Mouse (Mus musculus) heart, adult 18-20 months (tissue): ENCODE data around the gene Kctd2. TPM values are rescaled to one million over a fixed set of nuclear protein-coding genes. Genes with fewer than 3 reads are reported as not detected.

Source experiments
- DNase-seq, 2 experiments: peaks; one replicate each; pipeline ENCODE4 v3.0.0; 2021 to 2022; ENCODE audit warnings: mixed read lengths in 1 of 2
- total RNA-seq, 2 experiments: library from RNA; stranded (reverse); gene quantifications; 2 replicates each; pipeline ENCODE4 v1.2.3; 2021

Gene Kctd2
- total RNA-seq, 2 experiments from 2014 or later: 30.1 to 31.0 TPM

DNA sequence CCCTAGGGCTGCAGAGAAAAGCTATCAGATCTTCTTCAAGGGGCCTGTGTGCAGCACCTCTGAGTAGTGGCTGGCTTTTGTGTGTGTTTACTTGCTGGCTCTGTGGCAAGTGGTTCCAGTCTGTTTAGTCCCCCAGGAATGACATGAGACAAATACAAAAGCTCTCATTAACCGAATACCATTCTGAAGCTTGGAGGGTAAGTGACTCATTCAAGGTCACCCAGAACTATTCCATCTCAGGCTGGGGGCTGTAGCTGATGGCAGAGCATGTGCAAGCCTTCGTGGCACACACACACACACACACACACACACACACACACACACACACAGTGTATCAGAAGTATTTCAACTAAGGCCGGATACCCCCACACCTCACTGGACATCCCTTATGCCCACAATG is 19.8 kb upstream of the Kctd2 start:
- DNase-seq: no peak

DNA sequence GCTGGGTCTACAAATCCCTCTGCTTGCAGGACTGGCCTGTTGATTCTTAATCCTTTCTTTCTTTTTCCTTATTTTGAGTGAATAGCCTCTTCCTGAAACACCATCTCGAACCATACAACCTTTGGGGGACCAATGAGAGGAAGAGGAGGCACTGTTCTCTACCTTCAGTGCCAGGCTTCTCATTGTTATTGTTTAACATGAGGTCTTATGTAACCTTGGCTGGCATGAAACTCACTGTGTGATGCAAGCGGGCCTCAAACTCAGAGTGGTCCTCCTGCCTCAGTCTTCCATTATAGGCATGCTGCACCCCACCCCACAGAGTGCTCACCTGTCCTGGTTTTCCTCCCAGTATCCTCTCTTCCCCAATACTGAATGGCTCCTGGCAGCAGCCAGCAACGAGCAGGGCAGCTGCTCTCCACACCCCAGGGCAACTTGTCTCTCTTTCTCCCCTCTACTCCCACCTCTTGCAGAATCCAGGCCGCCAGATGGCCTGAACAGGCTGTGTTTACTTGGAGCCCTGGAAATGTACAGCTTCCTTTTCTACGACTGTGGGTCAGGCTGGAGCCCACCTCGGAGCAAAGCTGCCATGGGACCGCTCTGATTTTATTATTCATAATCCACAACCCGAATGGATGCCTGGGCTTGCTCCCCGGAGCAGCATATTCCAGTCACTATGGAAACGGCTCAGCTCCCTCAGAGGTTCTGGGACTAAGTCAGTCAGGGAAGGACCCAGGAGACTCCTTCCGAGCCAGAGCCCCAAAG is 19.1 kb upstream of the Kctd2 start:
- no peak for DNase-seq

DNA sequence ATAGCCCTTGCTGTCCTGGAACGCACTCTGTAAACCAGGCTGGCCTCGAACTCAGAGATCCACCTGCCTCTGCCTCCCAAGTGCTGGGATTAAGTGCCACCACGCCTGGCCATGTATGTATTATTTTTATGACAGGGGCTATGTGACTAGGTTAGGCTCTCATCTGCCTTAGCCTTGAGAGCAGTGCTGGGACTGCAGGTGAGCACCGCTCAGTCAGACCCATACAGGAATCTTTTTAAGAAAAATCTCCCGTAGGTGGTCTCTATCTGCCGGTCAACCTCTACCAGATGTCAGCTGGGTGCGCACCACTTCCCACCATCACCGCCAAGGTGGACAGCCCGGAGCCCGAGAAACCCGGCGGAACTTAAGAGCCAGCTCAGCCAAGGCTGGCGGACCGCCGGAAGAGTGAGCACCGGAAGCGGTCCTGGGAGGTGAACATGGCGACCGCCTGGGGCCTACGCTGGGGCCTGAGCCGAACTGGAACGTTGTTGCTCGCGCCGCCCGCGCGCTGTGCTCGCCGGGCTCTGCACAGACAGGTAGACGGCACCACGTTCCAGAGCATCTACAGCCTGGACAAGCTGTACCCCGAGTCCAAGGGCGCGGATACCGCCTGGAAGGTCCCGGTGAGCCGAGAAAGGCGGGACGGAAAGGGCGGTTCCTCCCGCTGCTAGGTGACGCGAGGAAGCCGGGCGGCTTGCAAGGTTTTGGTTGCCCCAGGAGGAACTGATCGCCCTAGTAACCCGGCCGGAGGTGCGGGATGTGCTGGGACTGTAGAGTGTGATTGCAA is 16.4 kb upstream of the Kctd2 start, which contains the start of gene Mrpl58:
Mrpl58 (plus strand) TSS at position 415 of the 787 bp plus-strand sequence.
- DNase-seq: peak; percentile 90 to 94

DNA sequence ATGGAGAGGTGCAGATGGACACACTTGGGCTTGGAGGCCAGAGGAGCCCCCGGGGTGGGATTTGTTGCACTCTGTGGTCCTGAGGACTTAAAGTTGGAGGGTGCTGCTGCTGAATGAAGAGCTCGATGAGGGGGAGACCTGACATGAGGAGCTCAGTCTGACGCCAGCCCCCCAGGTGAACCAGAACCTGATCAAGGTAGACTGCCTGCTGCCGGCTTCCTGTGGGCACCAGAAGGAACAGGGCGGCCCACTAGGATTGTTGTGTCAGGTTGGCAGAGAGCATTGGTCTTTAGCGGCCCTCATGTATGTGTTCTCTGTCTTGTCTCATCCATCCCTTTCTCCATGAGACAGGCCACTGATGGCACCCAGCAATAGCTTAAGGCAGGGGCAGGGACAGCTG is 14.2 kb upstream of the Kctd2 start:
- no peak for DNase-seq

DNA sequence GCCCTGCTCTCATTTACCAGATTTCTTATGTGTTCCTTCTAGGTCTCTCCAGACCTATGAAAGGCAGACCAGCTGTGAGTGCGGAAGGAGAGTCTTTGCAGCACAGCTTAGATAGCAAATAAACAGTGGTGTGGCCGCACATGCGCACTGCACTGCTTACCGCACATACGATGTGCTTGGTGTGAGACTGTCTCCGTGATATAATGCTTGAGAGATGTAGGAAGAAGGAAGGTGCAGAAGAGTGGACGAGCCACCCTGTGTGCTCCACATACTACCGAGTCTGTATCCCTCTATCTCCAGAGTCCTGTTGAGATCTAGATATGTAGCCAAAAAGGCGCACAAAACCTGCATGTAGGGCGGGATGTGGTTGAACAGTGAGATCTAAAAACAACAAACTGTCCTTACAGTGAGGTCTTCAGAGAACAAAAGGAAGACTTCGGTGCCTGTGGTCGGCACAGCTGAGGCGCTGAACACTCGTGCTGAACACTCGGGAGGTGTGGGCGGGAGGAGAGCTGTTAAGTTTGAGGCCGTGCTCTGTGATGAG is 13.0 kb upstream of the Kctd2 start:
- no peak for DNase-seq

DNA sequence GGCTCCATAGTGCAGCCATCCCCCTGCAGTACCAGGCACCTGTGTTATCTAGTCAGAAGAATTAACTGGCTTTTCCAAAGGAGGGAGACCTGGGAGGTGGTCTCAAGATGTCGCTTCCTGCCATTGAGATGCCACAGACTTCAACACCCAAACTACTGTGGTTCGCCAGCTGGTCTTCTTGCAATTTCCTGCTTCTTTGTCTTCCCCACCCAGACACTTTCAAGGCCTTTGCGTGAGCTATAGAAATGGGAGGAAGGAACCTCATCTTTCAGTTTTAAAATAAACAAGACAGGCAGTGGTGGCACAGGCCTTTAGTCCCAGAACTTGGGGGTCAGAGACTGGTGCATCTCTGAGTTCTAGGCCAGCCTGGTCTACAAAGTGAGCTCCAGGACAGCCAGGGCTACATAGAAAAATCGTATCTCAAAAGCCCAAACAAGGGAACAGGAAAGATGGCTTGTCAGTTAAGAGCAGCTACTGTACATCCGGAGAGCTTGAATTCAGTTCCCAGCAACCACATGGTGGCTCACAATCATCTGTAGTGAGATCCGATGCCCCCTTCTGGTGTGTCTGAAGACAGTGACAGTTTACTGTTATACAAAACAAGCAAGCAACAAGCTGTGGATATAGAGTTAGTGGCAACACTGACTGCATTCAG is 11.5 kb upstream of the Kctd2 start:
- DNase-seq: no peak

DNA sequence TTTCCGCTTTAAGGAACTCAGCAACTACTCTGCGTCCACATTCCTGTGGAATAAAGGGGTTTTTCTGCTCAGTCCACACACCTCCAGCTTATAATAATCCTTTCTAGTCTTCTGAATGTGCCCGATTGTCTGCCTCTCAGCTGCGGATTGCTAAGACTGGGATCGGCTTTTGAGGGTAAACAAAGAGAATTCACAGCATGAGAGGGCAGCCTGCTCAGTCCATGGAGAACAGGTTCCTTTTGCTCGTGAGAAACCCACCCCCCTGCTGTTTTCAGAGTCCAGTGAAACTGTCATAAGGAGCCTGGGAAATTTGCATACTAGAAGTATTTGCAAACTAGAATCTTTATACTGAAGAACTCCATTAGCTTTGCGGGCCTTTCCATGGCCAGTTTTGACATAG is 10.4 kb upstream of the Kctd2 start:
- no peak for DNase-seq

DNA sequence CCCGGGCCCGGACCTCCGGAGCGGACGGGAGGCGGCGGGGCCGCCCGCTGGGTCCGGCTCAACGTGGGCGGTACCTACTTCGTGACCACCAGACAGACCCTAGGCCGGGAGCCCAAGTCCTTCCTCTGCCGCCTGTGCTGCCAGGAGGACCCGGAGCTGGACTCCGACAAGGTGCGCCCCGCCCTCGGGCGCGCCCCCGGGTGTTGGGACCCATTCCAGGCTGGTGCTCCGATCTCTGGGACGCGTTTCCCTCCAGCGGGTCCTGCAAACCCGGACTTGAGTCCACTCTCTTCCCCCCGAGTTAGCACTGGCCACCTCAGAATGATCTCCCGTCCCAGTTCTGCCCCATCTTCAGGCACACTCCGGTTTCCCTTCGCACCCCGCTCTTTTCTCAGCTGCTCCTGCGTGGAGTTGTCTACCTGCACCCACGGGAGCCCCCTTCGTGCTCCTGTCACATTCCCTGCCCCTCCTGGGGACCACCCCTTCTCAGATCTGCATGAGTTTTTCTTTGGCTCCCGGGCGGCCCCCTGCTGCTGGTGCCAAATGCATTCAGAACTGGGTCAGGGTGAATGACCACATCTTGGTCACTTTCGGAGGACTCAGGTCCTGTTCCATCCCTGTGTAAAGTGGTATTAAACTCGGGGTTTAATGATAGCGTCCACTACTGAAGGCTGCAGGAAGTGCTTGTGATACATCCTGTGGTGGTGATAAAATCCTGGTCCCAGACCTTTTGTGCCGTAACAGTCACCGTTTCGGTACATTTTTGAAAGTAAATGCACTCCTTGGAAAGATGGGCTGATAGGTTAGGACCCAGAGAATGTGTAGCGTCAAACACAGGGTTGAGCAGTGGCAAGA is 635 bp downstream of the Kctd2 start:
- peak; percentile 66 to 78 for DNase-seq

DNA sequence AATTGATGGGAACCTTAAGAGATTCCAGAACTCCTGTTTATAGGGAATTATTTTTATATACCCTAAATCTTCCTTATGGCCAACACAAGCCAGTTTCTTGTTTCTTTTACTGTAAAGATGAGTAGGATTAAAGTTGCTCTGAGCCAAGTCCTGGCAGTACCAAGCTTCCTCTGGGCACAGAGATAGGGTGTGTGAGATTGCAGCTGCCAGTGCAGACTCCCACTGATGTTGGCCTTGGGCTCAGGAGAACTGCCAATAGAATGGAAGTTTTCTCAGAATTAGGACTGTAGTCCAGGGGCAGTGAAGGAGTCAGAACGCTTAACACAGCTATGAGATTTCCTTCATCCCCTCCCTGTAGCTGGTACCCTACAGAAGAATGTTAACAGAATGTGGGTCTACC is 1.4 kb downstream of the Kctd2 start:
- no peak for DNase-seq

DNA sequence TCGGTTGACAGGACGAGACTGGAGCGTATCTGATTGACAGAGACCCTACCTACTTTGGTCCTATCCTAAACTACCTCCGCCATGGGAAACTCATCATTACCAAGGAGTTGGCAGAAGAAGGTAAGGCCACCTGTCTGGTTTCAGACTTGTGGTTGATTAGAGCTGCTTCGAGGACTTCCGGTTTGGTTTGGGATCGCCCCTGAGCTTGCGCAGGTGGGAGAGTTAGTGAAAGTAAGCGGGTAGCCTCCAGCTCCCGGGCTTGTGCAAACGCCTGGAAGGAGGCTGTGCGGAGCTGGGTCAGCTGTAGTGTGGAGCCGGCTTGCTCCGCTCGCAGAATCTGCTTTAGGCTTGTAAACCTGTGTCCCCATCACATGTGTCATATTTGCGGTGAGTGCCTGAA is 2.0 kb downstream of the Kctd2 start:
- DNase-seq: no peak

DNA sequence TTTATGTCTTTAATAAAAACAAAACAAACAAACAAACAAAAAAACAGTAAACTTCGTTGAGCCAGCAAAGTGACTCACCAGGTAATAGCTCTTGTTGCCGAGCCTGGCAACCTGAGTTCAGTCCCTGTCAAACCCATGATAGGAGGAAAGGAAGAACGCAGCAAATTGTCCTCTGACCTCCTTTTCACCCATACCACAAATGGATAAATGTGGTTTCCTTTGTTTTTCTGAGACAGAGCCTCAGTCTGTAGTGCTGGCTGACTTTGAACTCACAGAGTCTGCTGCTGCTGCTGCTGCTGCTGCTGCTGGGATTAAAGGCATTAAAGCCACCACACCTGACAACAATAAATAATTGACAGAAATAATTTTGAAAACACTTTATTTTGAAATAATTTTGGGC is 3.2 kb downstream of the Kctd2 start:
- no peak for DNase-seq

DNA sequence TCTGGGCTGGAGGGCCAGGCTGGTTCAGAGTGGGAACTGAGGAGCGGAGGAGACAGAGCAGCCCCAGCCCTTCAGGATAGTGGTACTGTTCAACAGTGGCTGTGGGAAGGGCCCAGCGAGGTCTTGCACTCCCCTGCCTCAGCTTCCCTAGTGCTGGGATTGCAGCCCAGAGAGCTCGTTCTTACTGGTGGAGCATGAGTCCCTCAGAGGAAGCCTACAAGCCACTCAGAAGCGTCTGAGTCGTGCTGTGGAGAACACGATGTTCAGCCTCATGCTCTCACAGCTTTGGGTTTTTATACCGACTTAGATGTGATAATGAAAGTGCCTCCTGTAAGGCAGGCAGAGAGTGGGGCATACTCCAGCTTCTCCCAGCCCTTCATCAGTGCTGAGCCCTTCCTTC is 4.7 kb downstream of the Kctd2 start:
- DNase-seq: no peak

DNA sequence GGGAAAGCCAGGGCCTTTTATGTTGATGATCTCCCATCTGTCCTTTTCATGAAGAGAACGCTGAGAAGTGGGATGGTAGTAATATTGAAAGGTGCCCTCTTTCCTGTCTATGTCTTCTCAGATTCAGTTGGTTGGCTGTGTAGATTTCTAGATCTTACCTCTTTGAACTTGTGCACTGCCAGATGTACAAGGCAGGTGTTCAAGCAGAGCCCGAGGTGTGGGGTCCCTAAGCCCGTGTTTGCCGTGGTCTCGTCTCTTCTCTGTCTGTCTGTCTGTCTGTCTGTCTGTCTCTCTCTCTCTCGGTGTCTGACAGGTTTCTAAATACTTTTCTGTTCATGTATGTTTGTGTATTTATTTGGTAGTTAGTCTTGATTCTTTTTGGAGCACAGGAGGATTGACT is 5.7 kb downstream of the Kctd2 start:
- no peak for DNase-seq

DNA sequence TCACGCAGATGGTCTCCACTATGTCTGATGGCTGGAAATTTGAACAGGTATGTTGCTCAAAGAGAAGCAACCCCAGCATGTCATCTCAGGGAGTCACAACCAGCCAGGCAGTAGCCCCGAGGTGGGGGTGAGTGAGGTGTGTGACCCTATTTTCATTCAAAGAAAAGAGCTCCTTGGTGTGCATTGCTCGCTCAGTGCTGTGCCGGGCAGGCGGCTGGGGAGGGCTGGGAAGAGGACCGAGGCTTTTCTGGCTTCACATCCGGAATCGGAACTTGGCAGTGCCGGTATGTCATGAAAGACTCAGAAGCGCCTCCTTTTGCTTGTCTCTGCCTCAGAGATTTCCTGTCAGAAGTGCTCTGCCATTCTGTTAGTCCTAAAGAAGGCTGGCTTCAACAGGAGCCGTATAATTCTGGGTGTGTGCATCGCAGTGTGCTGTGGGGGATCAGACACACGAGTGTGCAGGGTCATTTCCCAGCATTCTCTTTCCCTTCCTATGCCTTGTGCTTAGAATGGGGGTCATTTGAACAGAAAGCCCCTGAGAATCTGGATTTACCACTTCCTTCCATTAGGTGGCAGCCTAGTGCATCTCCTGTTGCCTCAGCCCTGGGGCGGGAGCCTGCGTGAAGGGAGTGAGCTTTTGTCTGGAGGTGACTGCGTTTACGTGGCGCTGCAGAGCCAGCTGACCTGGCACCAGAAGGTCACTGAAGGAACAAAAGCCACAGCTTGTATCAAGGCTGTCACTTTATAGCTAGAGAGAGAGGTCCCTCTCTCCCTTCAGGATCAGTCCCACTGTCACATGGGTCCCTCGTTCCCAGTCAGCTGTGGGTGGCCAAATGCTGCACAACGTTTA is 7.8 kb downstream of the Kctd2 start:
- DNase-seq: peak; percentile 83 to 87

DNA sequence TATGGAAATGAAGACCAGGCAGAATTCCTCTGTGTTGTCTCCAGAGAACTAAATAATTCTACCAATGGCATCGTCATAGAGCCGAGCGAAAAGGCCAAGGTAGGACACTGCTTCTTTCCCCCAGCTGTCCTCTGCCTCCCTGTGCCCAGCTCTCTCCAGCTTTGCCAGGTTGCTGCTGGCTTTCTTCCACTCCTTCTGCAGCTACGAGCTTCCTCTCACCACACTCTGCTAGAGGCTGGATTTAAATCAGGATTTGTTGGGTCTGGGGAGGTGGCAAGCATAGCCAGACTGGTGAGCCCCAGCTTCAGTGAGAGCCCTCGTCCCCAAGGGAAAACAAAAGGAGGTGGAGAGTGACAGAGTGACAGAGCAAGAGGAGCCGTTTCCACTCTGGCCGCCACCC is 9.4 kb downstream of the Kctd2 start:
- peak; percentile 39 to 41 for DNase-seq

DNA sequence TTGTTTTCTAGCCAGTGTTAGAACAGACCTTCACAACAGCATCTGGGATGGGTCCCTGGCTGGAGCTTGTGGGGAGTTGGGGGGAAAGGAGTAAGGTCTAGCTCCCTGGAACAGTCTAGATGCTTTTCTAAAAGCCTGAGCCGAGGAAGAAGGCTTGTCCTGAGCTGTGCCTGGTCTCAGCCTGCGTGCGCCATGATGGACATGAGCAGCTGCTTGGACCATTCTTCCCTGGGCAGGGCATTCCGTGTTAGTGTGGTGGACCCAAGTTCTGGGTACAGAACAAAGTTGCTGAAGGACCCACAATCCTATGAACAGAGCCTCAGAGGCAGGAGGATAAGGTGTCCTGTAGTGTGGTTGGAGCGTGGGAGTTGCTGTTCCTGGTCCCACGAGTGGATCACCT is 10.6 kb downstream of the Kctd2 start:
- DNase-seq: no peak

DNA sequence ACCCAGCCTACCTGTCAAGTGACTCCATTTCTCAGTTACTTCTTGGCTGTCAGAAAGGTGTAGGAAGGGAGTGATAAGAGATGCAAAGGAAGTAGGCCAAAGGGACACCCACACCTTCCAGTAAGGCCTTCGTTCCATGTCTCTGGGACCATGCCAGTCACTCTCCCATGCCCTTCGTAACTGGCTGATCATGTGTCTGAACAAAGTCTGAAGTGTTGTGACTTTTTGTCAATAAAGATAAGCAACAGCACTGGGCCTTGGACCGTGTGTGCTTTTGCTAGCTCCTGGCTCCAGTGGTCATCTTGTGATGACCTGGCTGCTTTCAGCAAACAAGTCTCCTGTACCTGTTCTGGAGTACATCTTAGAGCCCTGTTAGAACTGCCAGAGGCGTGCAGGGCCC is 12.9 kb downstream of the Kctd2 start:
- DNase-seq: peak in 1 of 2 experiments; percentile 36

DNA sequence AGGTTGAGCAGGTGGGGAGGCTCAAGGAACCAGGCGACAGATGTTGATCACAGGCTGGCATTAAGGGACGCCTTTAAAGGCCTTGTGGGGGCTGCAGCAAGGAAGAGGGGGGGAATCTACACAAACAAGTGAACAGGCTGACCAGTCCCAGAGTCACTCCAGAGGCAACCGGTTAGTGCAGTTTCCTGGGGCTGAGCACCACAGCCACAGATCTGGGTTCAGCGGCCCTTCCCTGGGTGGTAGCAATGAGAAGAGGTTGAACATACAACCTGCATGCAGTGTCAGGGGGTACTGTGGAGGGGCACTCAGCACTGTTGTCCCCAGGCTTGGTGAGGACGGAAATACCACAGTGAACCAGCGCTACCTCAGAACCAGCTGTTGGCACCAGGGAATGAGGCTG is 13.4 kb downstream of the Kctd2 start:
- no peak for DNase-seq

DNA sequence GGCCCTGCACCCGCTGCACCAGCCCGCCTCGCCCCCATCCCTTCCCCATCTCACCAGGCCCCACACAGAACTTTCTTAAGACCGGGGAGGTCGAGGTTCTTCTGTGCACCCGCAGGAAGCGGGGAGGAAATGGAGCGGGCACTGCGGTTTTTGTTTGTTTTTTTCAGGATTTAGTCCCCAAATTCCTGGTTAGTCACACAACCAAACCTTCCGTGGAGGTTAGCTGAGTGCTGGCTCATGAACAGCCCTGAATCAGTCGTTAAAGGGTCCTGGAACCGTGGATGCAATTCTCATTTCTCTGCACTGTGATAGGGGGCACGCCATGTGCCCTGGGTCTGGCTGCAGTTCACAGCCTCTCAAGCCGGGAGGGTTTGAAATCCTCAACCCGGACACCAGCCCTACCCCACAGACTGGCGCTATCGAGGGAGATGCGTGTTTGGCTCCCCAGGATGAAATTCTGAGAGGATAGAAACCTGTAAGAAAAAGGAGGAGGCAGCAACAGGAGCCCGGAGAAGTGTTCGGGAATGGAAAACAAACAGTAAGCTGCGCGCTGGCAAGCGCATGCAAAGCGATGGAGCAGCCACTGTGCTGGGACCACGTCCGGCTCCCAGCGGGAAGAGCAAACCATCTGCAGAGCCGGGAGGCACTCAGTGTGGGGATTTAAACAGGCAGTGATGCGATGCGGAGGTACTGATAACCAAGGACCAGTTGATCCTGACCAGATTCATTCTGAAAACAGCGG is 15.8 kb downstream of the Kctd2 start:
- peak; percentile 26 to 50 for DNase-seq

DNA sequence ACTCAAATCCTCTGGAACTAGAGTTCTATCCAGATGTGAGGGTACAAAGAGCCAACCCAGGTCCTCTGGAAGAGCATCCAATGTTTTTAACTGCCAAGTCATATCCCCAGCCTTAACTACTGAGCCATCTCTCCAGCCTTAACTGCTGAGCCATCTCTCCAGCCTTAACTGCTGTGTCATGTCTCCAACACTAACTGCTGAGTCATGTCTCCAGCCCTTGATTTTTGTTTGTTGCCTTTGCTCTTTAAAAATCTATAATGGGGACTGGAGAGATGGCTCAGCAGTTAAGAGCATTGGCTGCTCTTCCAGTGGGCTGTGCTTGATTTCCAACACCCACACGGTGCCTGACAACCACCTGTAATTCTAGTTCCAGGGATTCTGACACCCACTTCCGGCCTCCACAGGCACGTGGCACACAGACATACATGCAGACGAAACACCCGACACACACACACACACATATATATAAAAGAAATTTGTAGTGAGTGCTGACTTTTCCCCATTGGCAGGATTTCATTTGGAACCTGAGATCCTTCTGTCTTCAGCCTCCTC is 17.7 kb downstream of the Kctd2 start:
- no peak for DNase-seq
